Comparison of ENCODE assay signal across 9 mouse cellular contexts in genomic region chr2:25223681-25224491, GRCm38 (mm10). TPM values are rescaled to one million over a fixed set of nuclear protein-coding genes. Genes with fewer than 3 reads are reported as not detected.
DNase-seq lines count a peak whose midpoint lies in the region; ATAC-seq and TF ChIP-seq lines count a peak whose summit lies in the region.
"Had no signal": no experiment of that assay in that cellular context is flagged by ENCODE, and none has a peak within 500 bp of the region (broad histone marks: within the 10 kb centered on the region; RNA-seq: fewer than 3 reads in every experiment).

No protein-coding gene starts in this region.

- DNase-seq in Patski (ENCODE audit: low read depth, low spot score), result peak; percentile 15
- DNase-seq in cerebellum, adult 9-11 months, result peak; percentile 86
- DNase-seq in gastrocnemius, postnatal 10 days, result peak; percentile 78
- DNase-seq in limb, embryonic 10.5 days (ENCODE audit: low spot score), result no peak
- no peak for DNase-seq in midbrain, embryonic 10.5 days (ENCODE audit: low spot score)
- DNase-seq in spleen, adult 2 months (ENCODE audit: low read depth in 1 of 2, low spot score in 2 of 2), result peak in 1 of 2 experiments; percentile 83
- DNase-seq in T-cell, adult 2 months (ENCODE audit: low spot score), result no peak

- H3K36me3 ChIP-seq in hindbrain, embryonic 16.5 days (ENCODE audit: control insufficient read depth, insufficient read depth, low read length), result peaks cover 3% of the 10 kb centered on the region; the same call in 1 of the 2 replicates
- H3K36me3 ChIP-seq in limb, embryonic 10.5 days, result peaks cover 24% of the 10 kb centered on the region
- H3K36me3 ChIP-seq in midbrain, embryonic 10.5 days, result peaks cover 27% of the 10 kb centered on the region
- peaks cover 3% of the 10 kb centered on the region; the same call in 1 of the 2 replicates for H3K36me3 ChIP-seq in spleen, adult 2 months (ENCODE audit: control insufficient read depth, insufficient read depth, low read length)

- no peaks in the 10 kb centered on the region for H3K27me3 ChIP-seq in Patski
- no peaks in the 10 kb centered on the region for H3K27me3 ChIP-seq in hindbrain, embryonic 16.5 days (replicated peaks; ENCODE audit: control insufficient read depth, insufficient read depth, low read length)
- no peaks in the 10 kb centered on the region for H3K27me3 ChIP-seq in limb, embryonic 10.5 days (ENCODE audit: low read depth, poor library complexity, severe bottlenecking)
- no peaks in the 10 kb centered on the region for H3K27me3 ChIP-seq in midbrain, embryonic 10.5 days (ENCODE audit: low read depth, poor library complexity, severe bottlenecking)
- H3K27me3 ChIP-seq in spleen, adult 2 months (ENCODE audit: control insufficient read depth, insufficient read depth, low read length), result no peaks in the 10 kb centered on the region

- no peaks in the 10 kb centered on the region for H3K9me3 ChIP-seq in hindbrain, embryonic 16.5 days (ENCODE audit: control insufficient read depth, low read length)
- no peaks in the 10 kb centered on the region for H3K9me3 ChIP-seq in limb, embryonic 10.5 days (replicated peaks)
- H3K9me3 ChIP-seq in midbrain, embryonic 10.5 days (replicated peaks), result no peaks in the 10 kb centered on the region

- no peak for TF ChIP-seq POLR2A in spleen, adult 2 months (IDR thresholded peaks at IDR 0.05; ENCODE audit: low read depth, low read length)

- H3K9ac ChIP-seq in hindbrain, embryonic 16.5 days (ENCODE audit: low read depth, low read length), result peak overlapping the region; percentile 92

- H3K4me3 ChIP-seq in hindbrain, embryonic 16.5 days (ENCODE audit: low read length), result peak overlapping the region; percentile 91
- H3K4me3 ChIP-seq in limb, embryonic 10.5 days, result peak overlapping the region; percentile 75
- peak overlapping the region; percentile 89 for H3K4me3 ChIP-seq in midbrain, embryonic 10.5 days
- peak overlapping the region; percentile 93 for H3K4me3 ChIP-seq in spleen, adult 2 months (ENCODE audit: extremely low read depth, insufficient read depth, insufficient read length)

- peak overlapping the region; percentile 92 for H3K27ac ChIP-seq in hindbrain, embryonic 16.5 days (ENCODE audit: low read depth, low read length)
- peak overlapping the region; percentile 90 for H3K27ac ChIP-seq in limb, embryonic 10.5 days
- peak overlapping the region; percentile 96 for H3K27ac ChIP-seq in midbrain, embryonic 10.5 days (replicated peaks)
- H3K27ac ChIP-seq in spleen, adult 2 months (ENCODE audit: insufficient read depth, low read length), result peak overlapping the region; percentile 97

- ATAC-seq in Patski, result peak; percentile 31
- no peak for ATAC-seq in hindbrain, embryonic 16.5 days

- POLR2A ChIA-PET in Patski (lab: Charles Lee), result interaction anchor here (0.7 to 2.2 kb wide), 4 partner anchors 11 to 1128 kb away, joined by 3 to 8 read pairs (median 6); no protein-coding TSS in a partner anchor

- no peak for TF ChIP-seq CTCF in Patski (IDR thresholded peaks at IDR 0.05)
- no peak for TF ChIP-seq CTCF in spleen, adult 2 months (IDR thresholded peaks at IDR 0.05; ENCODE audit: extremely low read depth, insufficient read depth, insufficient read length, insufficient replicate concordance)

- in situ Hi-C loops in Patski (cut with MboI; ENCODE audit: low pct_unique_long_range_greater_than_20kb), result no loop called here

- H3K4me2 ChIP-seq in hindbrain, embryonic 16.5 days (ENCODE audit: low read length), result peak overlapping the region; percentile 94

- H3K4me1 ChIP-seq in hindbrain, embryonic 16.5 days (ENCODE audit: control insufficient read depth, insufficient read depth, low read depth, low read length), result peaks cover 13% of the 10 kb centered on the region
- H3K4me1 ChIP-seq in limb, embryonic 10.5 days, result peaks cover 31% of the 10 kb centered on the region
- peaks cover 34% of the 10 kb centered on the region for H3K4me1 ChIP-seq in midbrain, embryonic 10.5 days
- peaks cover 7% of the 10 kb centered on the region; the same call in 1 of the 2 replicates for H3K4me1 ChIP-seq in spleen, adult 2 months (ENCODE audit: control insufficient read depth, insufficient read depth, insufficient read length)

- CTCF ChIA-PET in Patski (lab: Charles Lee), result interaction anchor here (1.7 kb wide), 1 partner anchor 30 kb away, joined by 3 read pairs; no protein-coding TSS in a partner anchor

- 3% methylated on average over 46 of the region's 53 CpGs for WGBS in hindbrain, embryonic 16.5 days
- 1% methylated on average over 53 of the region's 53 CpGs for WGBS in limb, embryonic 10.5 days
- 3% methylated on average over 53 of the region's 53 CpGs for WGBS in midbrain, embryonic 10.5 days
- 2% methylated on average over 51 of the region's 53 CpGs for WGBS in spleen, adult 2 months

RNA-seq across cellular contexts. Expression of gene Tubb4b, which starts 0.6 kb away (rescaled TPM):
- polyA plus RNA-seq in Patski (2021), result 298 TPM
- 100 to 1,000 TPM; 470 to 500 TPM for total RNA-seq in gastrocnemius, postnatal 10 days (2021)
- polyA plus RNA-seq in hindbrain, embryonic 16.5 days (2015; fragmentation: Nextera tagmentation; extraction: Ambion mirVana), result 486 and 553 TPM in 2 replicates
- polyA plus RNA-seq in limb, embryonic 10.5 days (2016; fragmentation: Nextera tagmentation; extraction: Ambion mirVana), result 597 and 608 TPM in 2 replicates
- polyA plus RNA-seq in midbrain, embryonic 10.5 days (2016; fragmentation: Nextera tagmentation; extraction: Ambion mirVana), result 682 and 743 TPM in 2 replicates
- polyA plus RNA-seq in spleen, adult 2 months (2012; rRNA removed), result 222 and 307 TPM in 2 replicates

RNA-seq across cellular contexts. Expression of gene Fam166a, which starts 5.3 kb away (rescaled TPM):
- polyA plus RNA-seq in Patski (2021), result 0.32 TPM
- not detected for total RNA-seq in gastrocnemius, postnatal 10 days (2021)
- polyA plus RNA-seq in hindbrain, embryonic 16.5 days (2015; fragmentation: Nextera tagmentation; extraction: Ambion mirVana), result 0.39 and 1.0 TPM in 2 replicates
- 1.0 TPM in 1 of 2 replicates, not detected in the other for polyA plus RNA-seq in limb, embryonic 10.5 days (2016; fragmentation: Nextera tagmentation; extraction: Ambion mirVana)
- polyA plus RNA-seq in midbrain, embryonic 10.5 days (2016; fragmentation: Nextera tagmentation; extraction: Ambion mirVana), result 0.62 TPM in 1 of 2 replicates, not detected in the other
- 0.11 and 0.16 TPM in 2 replicates for polyA plus RNA-seq in spleen, adult 2 months (2012; rRNA removed)

RNA-seq across cellular contexts. Expression of gene Stpg3, which starts 9.4 kb away (rescaled TPM):
- 0.06 TPM for polyA plus RNA-seq in Patski (2021)
- total RNA-seq in gastrocnemius, postnatal 10 days (2021), result not detected
- polyA plus RNA-seq in hindbrain, embryonic 16.5 days (2015; fragmentation: Nextera tagmentation; extraction: Ambion mirVana), result not detected in 2 replicates
- polyA plus RNA-seq in limb, embryonic 10.5 days (2016; fragmentation: Nextera tagmentation; extraction: Ambion mirVana), result 0.14 TPM in 1 of 2 replicates, not detected in the other
- not detected in 2 replicates for polyA plus RNA-seq in midbrain, embryonic 10.5 days (2016; fragmentation: Nextera tagmentation; extraction: Ambion mirVana)
- polyA plus RNA-seq in spleen, adult 2 months (2012; rRNA removed), result 0.05 TPM in 1 of 2 replicates, not detected in the other

RNA-seq across cellular contexts. Expression of gene Slc34a3, which starts 10.3 kb away (rescaled TPM):
- not detected for polyA plus RNA-seq in Patski (2021)
- not detected for total RNA-seq in gastrocnemius, postnatal 10 days (2021)
- not detected in 2 replicates for polyA plus RNA-seq in hindbrain, embryonic 16.5 days (2015; fragmentation: Nextera tagmentation; extraction: Ambion mirVana)
- polyA plus RNA-seq in limb, embryonic 10.5 days (2016; fragmentation: Nextera tagmentation; extraction: Ambion mirVana), result not detected in 2 replicates
- not detected in 2 replicates for polyA plus RNA-seq in midbrain, embryonic 10.5 days (2016; fragmentation: Nextera tagmentation; extraction: Ambion mirVana)
- polyA plus RNA-seq in spleen, adult 2 months (2012; rRNA removed), result 0.04 and 0.06 TPM in 2 replicates
- polyA plus RNA-seq: gonadal fat pad, adult 2 months had no signal

RNA-seq across cellular contexts. Expression of gene Nelfb, which starts 12.6 kb away (rescaled TPM):
- 75.7 TPM for polyA plus RNA-seq in Patski (2021)
- total RNA-seq in gastrocnemius, postnatal 10 days (2021), result 10 to 100 TPM; 31.1 to 40.5 TPM
- polyA plus RNA-seq in hindbrain, embryonic 16.5 days (2015; fragmentation: Nextera tagmentation; extraction: Ambion mirVana), result 105 and 112 TPM in 2 replicates
- polyA plus RNA-seq in limb, embryonic 10.5 days (2016; fragmentation: Nextera tagmentation; extraction: Ambion mirVana), result 129 and 137 TPM in 2 replicates
- polyA plus RNA-seq in midbrain, embryonic 10.5 days (2016; fragmentation: Nextera tagmentation; extraction: Ambion mirVana), result 131 and 140 TPM in 2 replicates
- 61.6 and 68.1 TPM in 2 replicates for polyA plus RNA-seq in spleen, adult 2 months (2012; rRNA removed)

Comparison
In these comparisons a context has a peak if more than half of its experiments do, and no peak if none do; other contexts are left out.
1. DNase-seq: peak in Patski (single experiment), cerebellum, adult 9-11 months (single experiment) and gastrocnemius, postnatal 10 days (single experiment); none in limb, embryonic 10.5 days (single experiment), midbrain, embryonic 10.5 days (single experiment) and T-cell, adult 2 months (single experiment).
2. Peak in every context shown above with its lines, with median percentiles within 50 percentile points of each other: H3K27ac ChIP-seq and H3K4me3 ChIP-seq.